Mouse (Mus musculus): Measurements from ENCODE around the gene Dok5. TPM values are rescaled to one million over a fixed set of nuclear protein-coding genes. Genes with fewer than 3 reads are reported as not detected.

Gene Dok5
- total RNA-seq (2023): not detected

GRCm38 (mm10) chr2:170731632-170732561 lies at the start of gene Dok5:
Gene Dok5, plus strand, starts transcription at chr2:170731807.

Other genes with a start within 250 kb of the Dok5 start
- gene Pfdn4, start 235.4 kb upstream of the Dok5 start, total RNA-seq (2023): 19.5 TPM
- not detected for gene Cyp24a1, start 234.7 kb upstream of the Dok5 start, total RNA-seq (2023)
- not detected for gene 4930470P17Rik, start 129.8 kb upstream of the Dok5 start, total RNA-seq (2023)